Mouse (Mus musculus): ENCODE data around the gene Pou2f3. TPM values are rescaled to one million over a fixed set of nuclear protein-coding genes. Genes with fewer than 3 reads are reported as not detected.

Pou2f3 gene
- total RNA-seq (2021), result not detected
- long read RNA-seq, experiment 1, result 0 reads
- long read RNA-seq, experiment 2, partial matches to known transcripts, result 1 of 2 reads
- long read RNA-seq, experiment 2, other reads (novel, unspliced or antisense), result 1 of 2 reads

DNA sequence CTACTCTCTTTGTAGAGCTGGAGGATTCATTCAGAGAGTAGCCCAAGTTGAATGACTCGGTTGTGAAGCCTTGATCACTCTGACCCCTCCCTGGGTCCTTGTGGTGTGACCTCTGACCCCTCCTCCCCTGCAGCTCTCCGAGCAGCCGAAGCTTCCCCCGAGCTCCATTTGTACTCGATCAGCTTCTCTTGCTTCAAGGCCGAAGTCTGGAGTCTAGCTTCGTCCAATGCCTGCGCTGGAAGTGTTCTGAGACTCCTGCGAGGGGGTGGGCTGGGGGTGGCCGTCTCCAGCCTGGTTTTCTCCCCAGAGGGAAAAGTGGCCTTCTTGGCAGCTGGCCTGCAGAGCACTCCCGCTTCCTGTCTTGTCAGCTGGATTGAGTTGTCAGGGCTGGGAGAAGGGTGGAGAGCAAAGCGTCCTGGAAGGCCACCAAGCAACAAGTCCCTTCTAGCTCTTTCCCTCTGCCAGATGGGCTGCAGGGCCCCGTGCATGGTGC, at the start of gene Pou2f3:
TSS of gene Pou2f3 (minus strand) at position 180 of the 493 bp plus-strand sequence.
- DNase-seq (ENCODE audit: low spot score in 2 of 2), result peak in 1 of 2 experiments; percentile 13

DNA sequence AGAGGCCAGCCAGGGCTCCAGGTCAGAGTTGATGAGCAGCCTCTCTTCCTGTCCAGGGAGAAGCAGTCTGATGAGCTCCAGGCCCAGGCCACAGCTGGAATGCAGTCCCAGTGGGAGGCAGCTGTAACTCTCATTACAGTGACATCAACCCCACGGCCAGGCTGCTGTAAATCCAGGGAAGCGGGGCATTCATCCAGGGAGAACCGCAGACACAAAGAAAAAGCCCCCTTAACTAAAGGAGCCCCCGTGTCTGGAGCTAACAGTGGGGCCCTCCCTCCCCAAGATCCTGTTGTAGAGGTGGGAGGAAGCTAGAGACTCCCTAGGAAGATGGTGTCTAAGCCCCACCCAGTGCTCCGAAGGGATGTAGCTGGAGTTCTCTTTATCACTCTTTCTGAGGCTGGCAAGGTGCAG, 43.1 kb upstream of the Pou2f3 start:
- no peak for DNase-seq (ENCODE audit: low spot score in 2 of 2)

DNA sequence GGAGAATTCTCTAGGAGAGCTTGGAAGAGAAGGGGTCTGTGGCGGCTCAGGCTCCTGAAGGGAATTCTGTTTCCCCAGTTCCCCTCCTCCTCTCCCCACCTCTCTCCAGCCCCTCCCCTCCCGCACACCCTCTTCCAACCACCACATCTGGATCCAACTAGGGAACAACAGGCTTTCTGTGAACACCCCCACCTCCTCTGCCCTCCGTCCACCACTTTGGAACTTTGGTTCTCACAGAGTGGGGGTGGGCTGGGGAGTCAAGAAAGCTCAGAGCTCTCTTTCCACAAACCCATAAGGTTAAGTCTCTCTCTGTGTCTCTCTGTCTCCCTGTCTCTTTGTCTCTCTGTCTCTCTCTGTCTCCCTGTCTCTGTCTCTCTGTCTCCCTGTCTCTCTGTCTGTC, 42.6 kb upstream of the Pou2f3 start:
- no peak for DNase-seq (ENCODE audit: low spot score in 2 of 2)

DNA sequence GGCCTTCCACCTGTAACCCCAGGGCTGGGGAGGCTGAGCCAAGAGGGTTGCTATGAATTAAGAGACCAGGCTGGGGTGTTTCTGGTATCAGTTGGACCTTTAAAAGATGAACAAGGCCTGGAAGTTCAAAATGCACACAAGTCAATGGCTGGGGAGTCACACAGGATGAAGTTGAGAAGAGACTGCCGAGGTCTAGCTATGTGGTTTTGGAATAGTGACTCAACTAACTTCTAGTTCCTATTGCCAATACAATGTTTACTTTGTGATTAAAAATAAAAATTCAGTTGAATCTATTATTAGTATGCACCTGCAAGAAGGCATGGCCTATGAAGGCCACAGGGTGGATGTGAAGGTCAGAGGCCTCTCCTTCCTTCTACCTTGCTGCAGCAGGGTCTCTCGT, 41.6 kb upstream of the Pou2f3 start:
- DNase-seq (ENCODE audit: low spot score in 2 of 2), result no peak

DNA sequence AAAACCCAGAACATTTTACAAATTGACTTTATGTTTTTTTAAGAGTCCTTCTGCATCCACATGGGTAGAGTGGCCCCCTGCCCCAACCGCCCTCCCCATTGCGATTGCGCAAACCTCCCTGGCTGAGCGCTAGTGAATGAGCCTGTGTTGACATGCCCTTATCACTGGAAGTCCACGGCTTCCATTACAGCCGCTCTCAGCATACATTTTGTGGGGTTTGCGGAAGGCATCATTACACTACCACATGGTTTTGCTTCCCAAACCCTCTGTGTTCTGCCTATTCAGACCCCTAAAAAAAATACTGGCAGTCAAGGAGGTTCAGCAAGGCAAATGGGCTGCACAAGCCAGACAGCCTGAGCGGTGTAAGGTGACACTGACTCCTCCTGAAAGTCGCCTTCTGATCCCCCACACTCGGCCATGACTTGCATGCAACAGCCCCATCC, 36.6 kb upstream of the Pou2f3 start:
- DNase-seq (ENCODE audit: low spot score in 2 of 2), result no peak

DNA sequence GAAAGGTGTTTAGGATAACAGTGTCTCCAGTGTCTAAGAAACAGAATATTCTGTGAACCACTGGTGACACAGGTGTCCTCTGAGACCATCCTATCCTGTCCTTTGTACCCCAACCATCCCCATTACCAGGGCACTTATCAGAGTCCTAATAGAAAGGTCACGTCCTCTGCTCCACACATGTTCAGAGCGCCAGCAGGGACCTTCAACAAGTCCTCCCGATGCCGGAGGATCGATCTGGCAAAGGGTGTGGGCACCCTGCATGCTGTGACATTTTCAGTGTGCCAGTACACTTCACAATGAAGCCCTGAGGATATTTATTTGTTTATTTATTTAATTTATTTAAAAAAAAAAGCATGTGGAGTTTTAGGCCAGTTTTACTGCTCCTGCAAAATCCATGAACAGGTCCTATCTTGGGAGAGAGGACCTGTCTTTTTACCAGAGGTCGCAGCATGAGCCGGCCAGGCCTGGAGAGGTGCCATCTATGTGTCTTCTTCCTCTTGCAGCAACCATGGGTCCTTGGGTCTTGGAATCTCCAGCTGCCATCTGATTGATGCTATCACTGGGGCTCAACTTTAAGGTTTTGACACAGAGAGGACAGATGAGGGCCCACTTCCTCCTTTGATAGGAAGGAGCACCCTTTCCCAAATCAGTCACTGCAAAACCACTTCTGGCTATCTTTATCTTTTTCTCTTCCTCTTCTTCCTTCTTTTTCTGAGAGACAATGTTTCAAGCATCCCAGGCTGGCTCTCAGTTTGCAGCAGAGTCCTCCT, 35.8 kb upstream of the Pou2f3 start:
- no peak for DNase-seq (ENCODE audit: low spot score in 2 of 2)

DNA sequence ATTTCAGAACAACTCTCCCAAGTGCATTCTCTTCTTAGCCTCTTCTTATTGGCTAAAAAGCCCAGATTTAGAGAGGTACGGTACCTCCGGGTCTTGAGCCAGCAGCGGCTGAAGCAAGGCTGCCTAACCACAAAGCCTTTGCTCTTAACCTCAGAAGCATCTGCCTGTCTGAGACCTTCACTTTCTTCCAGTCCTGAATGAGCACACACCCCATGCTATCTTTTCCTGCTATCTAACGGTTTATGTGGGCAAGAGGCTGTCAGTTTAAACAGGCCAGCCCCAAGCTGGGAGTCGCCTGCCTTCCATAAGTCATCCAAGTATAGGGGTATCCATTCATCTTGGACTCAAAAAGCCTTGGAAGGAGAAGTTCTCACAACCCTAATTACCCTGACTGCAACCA, 32.3 kb upstream of the Pou2f3 start:
- no peak for DNase-seq (ENCODE audit: low spot score in 2 of 2)

DNA sequence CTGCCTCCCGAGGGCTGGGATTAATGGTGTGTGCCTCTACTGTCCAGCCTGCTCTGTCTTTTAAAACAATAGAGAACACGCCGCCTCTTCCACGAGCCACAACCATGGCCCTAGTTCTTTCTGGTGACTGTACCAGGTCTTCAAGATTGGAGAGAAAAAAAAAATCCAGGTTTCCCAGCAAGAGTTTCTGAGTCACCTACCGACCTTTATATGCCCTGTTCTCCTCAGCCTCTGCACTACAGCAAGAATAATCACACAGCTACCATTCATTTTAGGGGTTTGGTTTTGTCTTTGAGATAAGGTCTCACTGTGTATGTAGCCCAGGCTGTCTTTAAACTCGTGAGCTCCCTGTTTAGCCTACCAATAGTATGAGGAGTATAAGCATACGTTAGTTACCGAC, 31.8 kb upstream of the Pou2f3 start:
- no peak for DNase-seq (ENCODE audit: low spot score in 2 of 2)

DNA sequence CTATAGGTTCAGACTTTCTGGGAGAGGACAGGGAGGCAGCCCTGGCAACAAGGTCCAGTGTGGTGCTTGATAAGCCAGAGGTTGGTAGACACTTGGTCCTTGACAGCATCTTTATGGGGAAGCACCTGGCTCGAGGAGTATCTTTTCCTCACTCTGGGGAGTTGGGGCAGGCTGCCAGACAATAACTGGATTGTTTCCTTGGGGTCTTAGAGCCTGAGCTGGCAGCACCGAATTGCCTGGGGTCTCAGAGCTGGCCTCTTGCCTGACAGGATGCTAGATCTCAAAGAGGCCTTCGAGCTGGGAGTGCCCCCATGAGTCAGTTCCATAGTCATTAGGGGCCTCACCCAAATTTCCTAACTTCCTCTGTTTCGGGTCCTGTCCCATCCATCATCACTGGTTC, 31.1 kb upstream of the Pou2f3 start:
- no peak for DNase-seq (ENCODE audit: low spot score in 2 of 2)

DNA sequence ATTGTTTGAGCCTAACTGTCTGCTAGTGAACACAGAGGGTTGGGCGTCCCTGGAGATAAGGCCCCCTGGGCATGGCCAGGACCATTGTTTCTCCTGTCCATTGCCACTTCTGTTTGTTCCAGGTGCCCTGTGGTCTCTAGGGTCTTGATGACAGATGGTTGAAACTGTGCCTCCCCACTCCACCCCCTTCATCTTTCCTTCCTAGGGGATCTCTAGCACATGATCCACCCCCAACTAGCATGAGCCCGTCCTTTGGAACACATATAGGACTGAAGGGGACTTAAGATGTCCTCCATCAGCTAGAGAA, 30.4 kb upstream of the Pou2f3 start:
- no peak for DNase-seq (ENCODE audit: low spot score in 2 of 2)

DNA sequence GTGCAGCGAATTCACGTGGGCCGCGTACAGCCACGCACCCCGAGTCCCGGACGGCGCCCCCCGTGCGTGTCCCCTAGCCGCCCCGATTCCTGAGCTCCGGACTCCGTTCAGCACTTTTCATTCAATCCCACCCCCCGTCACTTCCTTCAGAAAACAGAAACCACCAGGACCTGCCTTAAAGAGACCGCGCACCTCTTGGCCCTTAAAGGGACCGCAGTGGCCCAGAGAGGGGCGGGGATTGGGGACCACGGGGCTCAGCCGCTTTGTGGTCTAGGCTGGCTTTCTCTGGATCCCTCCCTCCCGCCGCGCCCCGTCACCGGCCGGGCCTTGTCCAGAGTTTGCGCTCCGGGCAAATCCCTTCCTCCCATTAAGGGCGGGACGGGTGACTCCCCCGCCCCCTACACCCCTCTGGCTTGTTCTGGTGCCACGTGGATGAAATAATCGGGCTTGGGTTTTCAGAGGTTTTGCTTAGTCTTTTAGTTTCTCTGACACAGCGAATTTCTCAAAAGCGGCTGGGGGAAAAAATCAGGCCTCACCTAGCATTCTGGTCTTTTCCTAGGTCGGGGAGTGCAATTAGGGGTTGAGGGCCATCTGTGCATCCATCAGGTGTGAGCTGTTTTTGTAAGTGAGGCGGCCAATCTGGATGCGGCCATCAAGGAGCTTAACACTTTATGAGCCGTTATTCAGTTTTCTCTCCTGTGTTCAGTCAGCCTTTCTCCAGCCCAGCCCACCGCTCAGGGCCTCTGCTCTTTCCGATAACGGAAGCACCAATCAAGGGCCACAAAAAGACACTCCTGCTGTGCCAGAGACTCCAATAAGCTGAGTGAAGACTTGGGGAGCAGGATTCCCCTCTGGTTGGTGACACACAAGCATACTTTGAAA, 29.8 kb upstream of the Pou2f3 start, which contains the start of gene Oaf:
TSS of gene Oaf (minus strand) at position 200 of the 882 bp plus-strand sequence.
- peak; percentile 55 to 77 for DNase-seq (ENCODE audit: low spot score in 2 of 2)

DNA sequence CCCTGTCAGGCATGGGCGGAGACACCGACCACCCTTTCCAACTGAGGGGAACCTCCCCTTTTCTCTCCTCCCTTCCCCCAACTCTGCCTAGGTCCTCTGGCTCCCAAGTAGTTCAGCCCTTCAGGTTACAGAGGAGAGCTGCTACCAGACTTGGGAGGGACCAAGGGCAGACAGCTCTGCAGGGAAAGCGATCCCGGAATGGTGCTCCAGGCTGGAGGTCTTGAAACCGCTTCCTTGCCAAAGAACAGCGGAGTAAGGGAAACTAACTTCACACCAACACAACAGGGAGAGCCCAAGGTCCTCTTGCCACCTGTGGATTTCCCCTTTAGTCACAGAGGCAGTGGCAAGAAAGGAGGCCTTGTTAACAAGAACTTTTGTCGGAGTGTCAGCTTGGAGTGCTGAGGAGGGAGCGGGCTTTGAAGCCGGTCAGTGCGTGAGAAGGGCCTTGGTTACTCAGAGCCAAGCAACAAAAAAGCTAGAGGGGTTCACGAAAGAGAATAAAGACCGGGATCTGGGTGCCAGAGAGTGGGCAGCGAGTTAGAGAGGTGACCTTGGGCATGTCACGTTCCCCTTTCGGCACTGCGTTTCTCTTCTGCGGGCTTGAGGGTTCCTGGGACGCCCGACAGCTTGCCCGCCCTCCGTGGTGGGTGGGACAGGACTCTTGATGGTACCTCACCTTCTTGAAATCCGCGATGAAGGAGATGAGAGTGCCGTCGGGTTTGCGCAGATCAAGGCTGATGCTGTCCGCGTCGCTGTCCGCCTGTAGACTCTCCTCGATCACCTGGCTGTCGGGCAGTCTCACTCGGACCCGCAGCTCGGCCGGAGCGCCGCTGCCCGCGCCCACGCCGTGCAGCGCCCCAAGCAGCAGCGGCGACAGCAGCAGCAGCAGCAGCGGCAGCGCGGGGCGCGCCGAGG, 28.7 kb upstream of the Pou2f3 start:
- DNase-seq (ENCODE audit: low spot score in 2 of 2), result no peak

DNA sequence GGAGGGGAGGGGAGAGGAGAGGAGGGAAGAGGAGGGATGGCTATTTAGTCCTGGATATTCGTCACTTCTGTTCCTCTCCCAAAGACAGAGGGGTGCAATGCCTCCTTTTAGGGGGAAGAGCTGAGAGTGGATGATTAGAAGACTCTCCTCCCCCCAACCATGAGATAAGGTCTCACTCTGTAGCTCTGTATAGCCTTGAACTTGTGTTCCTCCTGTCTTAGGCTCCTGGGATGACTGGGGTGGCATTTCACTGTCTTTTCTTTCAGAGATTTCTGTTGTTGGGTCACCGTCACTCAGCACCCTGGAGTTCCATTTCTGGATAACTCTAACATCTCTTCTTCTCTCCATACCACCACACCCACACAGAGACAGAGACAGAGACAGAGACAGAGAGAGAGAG, 28.0 kb upstream of the Pou2f3 start:
- DNase-seq (ENCODE audit: low spot score in 2 of 2), result no peak

DNA sequence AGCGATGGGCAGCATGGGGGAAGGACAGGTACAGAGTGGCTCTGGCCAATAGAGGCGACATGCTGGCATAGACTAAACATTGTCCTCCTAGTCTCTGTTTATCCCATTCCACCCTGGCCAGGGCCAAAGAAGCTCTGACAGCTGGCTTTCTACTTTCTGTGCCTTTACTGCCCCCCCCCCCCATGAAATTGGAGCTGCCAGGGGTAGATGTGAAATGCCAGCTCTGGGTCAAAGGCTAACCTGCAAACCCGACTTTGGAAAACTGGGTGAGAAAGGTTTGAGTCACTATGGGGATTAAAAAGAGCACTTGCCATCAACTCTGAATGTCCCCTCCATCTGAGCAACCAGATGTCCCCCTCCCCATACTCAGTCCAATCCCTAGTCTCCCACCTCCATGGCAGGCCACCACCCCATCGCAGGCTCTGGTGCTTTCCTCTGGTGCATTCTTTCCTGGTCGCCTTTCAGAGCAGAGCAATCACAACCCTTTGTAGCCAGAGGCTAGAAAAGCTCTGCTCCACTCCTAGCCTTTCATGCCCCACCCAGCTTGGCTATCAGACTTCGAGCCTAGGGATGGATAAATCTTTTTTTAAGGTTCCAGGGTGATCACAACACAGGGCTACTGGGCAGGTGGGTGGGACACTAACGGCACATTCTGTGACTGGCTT, 27.1 kb upstream of the Pou2f3 start:
- DNase-seq (ENCODE audit: low spot score in 2 of 2), result no peak

DNA sequence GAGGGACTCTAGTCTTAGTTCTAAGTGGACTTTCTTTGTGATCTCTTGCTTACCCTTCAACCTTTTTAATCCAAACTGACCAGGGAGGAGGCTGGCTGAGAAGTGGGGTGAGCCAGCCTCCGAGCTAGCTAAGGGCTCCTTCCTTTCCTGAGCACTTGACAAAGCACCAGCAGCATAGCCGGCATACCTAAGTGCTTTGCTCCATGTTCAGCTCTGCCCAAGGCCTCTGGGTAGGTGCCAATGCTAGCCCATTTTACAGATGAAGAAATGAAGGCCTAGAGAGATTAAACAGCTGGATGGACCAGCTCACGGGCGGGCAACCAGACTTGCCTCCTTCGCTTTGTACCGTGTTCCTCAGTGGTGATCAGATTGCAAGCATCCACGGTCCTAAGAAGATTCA, 26.4 kb upstream of the Pou2f3 start:
- DNase-seq (ENCODE audit: low spot score in 2 of 2), result no peak

DNA sequence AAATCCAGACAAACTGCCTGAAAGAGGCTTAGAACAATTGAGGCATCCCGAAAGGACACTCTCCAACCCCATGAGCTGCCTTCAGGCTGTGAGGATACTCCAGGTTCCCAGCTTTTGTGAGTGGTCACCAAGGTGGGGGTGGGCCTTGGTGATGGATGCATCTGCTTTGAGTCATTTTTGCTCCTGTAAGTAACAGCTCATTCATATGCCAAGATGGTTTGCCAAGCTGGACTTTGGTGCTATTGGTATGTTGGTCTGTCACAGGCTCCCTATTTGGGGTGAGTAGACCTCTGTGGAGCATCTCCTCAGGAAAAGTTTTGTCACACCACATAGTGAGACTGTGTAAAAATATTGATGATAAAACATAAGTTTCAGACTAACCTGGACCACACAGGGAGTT, 25.9 kb upstream of the Pou2f3 start:
- no peak for DNase-seq (ENCODE audit: low spot score in 2 of 2)

DNA sequence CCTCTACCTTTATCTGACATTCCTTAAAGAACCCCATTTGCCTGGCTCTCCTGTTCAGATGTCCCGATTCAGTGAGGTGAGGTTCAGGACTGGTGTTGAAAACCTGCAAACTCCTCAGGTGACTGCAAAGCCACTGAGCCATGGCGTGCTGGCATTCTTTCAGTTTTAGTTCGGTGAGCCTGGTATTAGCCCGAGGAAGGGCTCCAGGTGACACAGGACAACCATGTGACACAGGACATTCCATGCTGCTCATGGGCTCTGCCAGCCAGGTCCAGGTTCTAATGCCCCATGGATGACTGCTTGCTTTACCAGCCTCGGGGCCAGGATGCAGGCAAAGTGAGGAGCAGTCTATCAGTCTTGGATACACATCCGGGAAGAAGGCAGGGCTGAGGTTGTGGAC, 25.2 kb upstream of the Pou2f3 start:
- no peak for DNase-seq (ENCODE audit: low spot score in 2 of 2)

DNA sequence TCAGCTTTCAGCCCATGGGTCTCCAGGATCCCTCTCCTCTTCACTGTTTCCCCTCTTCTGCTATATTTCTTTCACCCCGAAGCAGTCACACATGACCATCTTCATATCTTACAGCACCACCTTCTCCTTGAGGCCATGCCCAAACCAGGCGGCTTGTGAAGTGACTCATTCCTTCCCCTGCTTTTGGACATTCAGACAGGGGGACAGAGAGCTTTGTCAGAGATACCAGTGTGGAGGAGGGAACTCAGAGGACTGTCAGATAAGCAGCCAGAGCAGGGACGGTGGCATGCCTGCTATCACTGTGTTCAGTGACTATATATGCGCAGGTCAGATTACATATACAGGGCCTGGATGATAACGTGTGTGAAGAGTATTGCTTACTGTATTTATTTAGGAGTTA, 24.3 kb upstream of the Pou2f3 start:
- DNase-seq (ENCODE audit: low spot score in 2 of 2), result no peak

DNA sequence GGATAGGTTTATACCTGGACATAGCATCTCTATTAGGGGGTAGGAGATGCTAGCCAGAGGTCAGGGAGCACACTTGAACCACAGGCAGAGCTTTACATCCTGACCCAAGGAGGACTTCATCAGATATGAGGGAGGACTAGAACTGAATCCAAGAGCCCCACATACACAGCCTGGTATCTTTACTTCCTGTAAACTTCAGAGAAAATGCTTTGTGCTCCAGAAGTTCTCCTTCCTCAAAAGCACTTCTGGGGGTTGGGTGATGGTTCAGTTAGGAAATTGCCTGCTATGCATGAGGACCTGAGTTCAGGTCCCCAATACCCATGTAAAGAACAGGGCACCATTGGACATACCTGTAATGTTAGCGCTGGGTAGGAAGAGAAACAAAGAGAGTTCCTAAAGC, 23.3 kb upstream of the Pou2f3 start:
- no peak for DNase-seq (ENCODE audit: low spot score in 2 of 2)

DNA sequence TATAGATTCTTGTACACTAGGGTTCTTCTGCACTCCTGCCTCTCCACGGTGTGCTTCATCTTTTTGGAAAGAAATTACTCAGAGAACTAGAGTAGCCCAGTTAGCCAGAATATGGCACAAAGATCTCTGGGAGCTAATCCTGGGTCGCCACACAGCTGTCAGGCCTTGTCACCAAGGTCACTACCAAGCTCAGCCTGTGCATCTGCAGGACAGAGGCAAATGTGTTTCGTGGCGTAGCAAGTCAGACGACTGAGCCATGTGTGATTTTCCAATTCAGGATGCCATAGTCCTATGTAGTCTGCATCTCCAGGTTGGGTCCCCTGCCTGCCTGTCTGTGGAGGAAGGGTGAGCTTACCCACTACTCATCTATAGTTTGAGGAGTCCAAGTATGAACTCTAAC, 22.9 kb upstream of the Pou2f3 start:
- no peak for DNase-seq (ENCODE audit: low spot score in 2 of 2)

DNA sequence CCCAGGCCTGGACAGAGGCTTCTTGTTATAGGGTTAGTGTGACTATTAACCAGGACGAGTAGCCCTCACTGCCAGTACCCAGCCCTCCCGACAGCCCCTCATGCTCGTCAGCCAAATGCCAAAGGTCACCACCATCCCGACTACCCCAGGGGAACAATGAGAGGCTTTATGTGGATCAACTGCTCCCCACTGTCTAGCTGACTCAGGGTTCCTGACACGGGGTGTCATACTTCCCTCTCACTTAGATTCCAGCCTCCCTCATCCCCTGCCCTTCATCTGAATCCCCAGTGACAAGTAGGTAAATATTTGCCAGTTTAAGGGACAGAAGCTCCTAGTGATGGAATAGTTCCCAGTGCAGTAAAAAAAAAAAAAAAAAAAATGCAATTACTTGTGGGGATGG, 22.1 kb upstream of the Pou2f3 start:
- no peak for DNase-seq (ENCODE audit: low spot score in 2 of 2)

Data from layer of hippocampus, postnatal 14 days (tissue).